Mouse (Mus musculus) olfactory bulb, adult 2 months (tissue): ENCODE data around the gene Actn1.

Experiments used
- CTCF ChIP-seq: fragments of 200-500 bp; IDR thresholded peaks from 2 replicates; pipeline ENCODE4 v1.5.1; 2012; ENCODE audit warnings: low read depth, mild to moderate bottlenecking, low read length, moderate library complexity; ENCODE audit not compliant: insufficient read depth
- POLR2A ChIP-seq: fragments of 200-500 bp; IDR thresholded peaks from 2 replicates; pipeline ENCODE4 v1.6.1; 2012; ENCODE audit warnings: mild to moderate bottlenecking, low read depth, low read length, moderate library complexity; ENCODE audit not compliant: insufficient read depth

DNA sequence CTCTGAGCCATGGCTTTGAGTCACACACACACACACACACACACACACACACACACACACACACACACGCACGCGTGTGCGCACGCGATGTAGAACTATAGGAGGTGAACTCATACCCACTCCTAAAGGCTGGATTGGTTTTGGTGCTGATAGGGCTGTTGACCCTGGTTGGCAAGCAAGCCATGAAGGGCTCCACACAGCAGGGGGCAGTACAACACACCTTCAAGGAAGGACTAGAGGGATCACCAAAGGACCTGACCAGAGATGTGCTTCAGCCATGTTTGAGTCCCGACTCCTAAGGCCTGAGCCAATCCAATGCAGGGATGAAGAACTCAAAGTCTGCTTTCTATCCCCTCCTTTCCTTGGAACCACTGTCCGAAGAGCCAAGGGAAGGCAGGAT is 130.6 kb downstream of the Actn1 start:
- TF ChIP-seq CTCF = no peak
- no peak for TF ChIP-seq POLR2A
